Mouse (Mus musculus) testis, adult 2 months (tissue): ENCODE data around the gene Tnpo1. TPM values are rescaled to one million over a fixed set of nuclear protein-coding genes. Genes with fewer than 3 reads are reported as not detected.

ENCODE experiments used
- H3K27ac ChIP-seq: fragments of 200-500 bp; 2 replicates; pipeline ENCODE4 v1.5.1; 2012; ENCODE audit warnings: low read depth, low read length; ENCODE audit not compliant: control insufficient read depth, insufficient read depth
- H3K27me3 ChIP-seq: fragments of 200-500 bp; 2 replicates; pipeline ENCODE4 v1.6.1; 2012; ENCODE audit warnings: mild to moderate bottlenecking, low read length, moderate library complexity; ENCODE audit not compliant: control insufficient read depth, insufficient read depth
- H3K36me3 ChIP-seq: fragments of 200-500 bp; 2 replicates; pipeline ENCODE4 v1.6.1; 2012; ENCODE audit warnings: mild to moderate bottlenecking, low read length; ENCODE audit not compliant: control insufficient read depth, insufficient read depth
- H3K4me1 ChIP-seq: fragments of 200-500 bp; 2 replicates; pipeline ENCODE4 v1.6.1; 2012; ENCODE audit warnings: low read length; ENCODE audit not compliant: control insufficient read depth, insufficient read depth
- H3K4me3 ChIP-seq: fragments of 200-500 bp; 2 replicates; pipeline ENCODE4 v1.5.1; 2012; ENCODE audit warnings: low read depth, mild to moderate bottlenecking, low read length, moderate library complexity, mixed read lengths; ENCODE audit not compliant: control insufficient read depth
- CTCF ChIP-seq: fragments of 200-500 bp; IDR thresholded peaks from 2 replicates; pipeline ENCODE4 v1.5.1; 2012; ENCODE audit warnings: low read depth, mild to moderate bottlenecking, inconsistent platforms, low read length, moderate library complexity; ENCODE audit not compliant: control insufficient read depth, insufficient read depth, insufficient replicate concordance
- POLR2A ChIP-seq: fragments of 200-500 bp; IDR thresholded peaks from 2 replicates; pipeline ENCODE4 v1.6.1; 2012; ENCODE audit warnings: low read depth, mild to moderate bottlenecking, inconsistent platforms, low read length, moderate library complexity; ENCODE audit not compliant: control insufficient read depth
- polyA plus RNA-seq: library from polyadenylated mRNA; depleted of rRNA; stranded (reverse); fragments of >200 nt; gene quantifications from 2 replicates; pipeline ENCODE4 v1.2.3, GENCODE M21; 2012

The Tnpo1 gene
- polyA plus RNA-seq, 1 experiment = 60.9 TPM

DNA sequence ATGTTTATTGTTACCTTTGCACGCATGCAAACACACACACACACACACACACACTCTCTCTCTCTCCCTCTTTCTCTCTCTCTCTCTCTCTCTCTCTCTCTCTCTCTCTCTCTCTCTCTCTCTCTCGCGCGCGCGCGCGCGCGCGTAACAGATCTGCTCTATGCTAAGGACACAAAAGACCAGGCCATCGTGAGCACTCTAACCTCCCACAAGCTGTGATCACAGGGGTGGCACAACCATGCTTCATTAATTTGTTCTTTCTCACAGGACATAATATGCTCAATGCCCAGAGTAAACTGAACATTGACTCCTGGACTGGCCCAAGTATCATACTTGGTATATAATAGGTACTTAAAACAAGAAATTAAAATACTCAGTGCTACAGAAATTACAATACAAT lies 37.0 kb downstream of the Tnpo1 start:
- Histone ChIP-seq H3K36me3 (no peaks in the 10 kb centered on the region; the same call in 1 of the 2 replicates), H3K27ac (no peak overlapping the region), H3K4me1 (peaks cover 5% of the 10 kb centered on the region), H3K4me3 (no peak overlapping the region), H3K27me3 (no peaks in the 10 kb centered on the region)
- TF ChIP-seq CTCF (no peak), POLR2A (no peak)

DNA sequence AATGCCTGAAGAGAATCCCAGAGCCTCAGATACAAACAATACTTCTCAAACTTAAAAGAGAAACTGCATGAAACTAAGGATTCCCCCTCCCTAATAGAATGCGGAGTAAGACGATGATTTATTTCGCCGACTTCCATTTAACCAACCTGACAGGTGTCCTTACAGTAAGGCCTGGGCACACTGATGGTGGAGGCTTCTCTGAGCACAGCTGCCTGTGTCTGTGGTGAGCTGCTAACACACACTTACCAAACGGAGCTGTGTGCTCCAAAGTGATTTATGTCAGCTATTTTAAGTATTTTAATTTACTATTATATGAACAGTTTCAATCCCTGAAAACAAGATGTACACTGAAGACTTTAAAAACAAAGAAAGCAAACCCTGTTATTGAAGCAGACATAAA lies 42.4 kb downstream of the Tnpo1 start:
- no peak for TF ChIP-seq CTCF
- TF ChIP-seq POLR2A = no peak
- Histone ChIP-seq H3K27me3 (no peaks in the 10 kb centered on the region), H3K36me3 (peaks cover 2% of the 10 kb centered on the region), H3K27ac (no peak overlapping the region), H3K4me3 (no peak overlapping the region), H3K4me1 (no peaks in the 10 kb centered on the region)

DNA sequence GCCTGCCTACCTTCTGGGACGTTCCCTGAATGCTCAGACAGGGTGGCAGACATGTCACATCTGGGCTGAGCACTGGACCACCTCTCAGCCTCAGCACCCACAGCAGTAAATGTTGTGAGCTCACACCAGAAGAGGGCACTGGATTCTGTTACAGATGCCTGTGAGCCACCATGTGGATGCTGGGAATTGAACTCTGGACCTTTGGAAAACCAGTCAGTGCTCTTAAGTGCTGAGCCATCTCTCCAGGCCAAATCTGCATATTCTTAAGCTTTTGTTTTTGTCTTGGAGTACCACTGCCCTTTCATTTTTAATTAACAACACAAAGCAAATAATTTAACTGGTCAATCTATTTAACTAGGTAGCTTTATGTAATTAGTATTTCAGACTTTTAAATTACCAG lies 44.2 kb downstream of the Tnpo1 start:
- Histone ChIP-seq H3K27me3 (no peaks in the 10 kb centered on the region), H3K4me1 (no peaks in the 10 kb centered on the region), H3K4me3 (no peak overlapping the region), H3K36me3 (peaks cover 2% of the 10 kb centered on the region), H3K27ac (no peak overlapping the region)
- TF ChIP-seq CTCF = no peak
- no peak for TF ChIP-seq POLR2A

DNA sequence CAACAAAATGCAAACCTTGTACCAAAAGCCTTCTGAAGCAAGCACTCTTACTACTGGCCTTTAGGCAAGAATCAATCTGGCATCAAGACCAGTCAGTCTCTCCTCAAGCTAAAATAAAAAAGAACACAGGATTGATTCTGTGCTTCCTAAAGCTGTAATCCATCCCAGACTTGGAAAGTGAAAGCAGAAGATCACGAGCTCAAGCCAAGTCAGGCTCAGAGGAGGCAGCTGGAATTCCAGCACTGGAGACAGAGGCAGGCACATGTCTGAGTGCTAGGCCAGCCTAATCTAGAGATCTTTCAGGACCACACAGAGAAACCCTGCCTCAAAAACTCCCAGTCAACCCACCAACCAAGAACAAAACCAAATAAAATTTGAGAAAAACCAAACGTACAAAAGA lies 45.8 kb downstream of the Tnpo1 start:
- TF ChIP-seq CTCF (no peak), POLR2A (no peak)
- H3K4me3 ChIP-seq = no peak overlapping the region
- H3K36me3 ChIP-seq = peaks cover 3% of the 10 kb centered on the region
- no peaks in the 10 kb centered on the region for H3K4me1 ChIP-seq
- no peaks in the 10 kb centered on the region for H3K27me3 ChIP-seq
- no peak overlapping the region for H3K27ac ChIP-seq

DNA sequence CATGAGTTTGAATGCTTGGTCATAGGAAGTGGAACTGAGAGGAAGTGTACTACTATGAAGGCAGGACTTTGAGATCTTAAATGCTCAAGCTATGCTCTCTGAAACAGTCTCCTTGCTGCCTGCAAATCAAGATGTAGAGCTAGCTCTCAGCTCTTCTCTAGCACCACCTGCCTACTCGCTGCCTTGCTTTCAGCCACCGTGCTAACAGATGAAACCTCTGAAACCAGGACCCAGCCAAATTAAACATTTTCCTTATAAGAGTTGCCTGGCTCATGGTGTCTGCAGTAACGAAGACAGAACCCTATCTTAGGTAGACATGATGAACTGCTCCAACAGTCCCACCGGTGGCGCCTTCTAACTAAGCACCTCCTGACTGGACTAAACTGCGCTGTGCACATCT lies 46.8 kb downstream of the Tnpo1 start:
- Histone ChIP-seq H3K27ac (no peak overlapping the region), H3K36me3 (peaks cover 3% of the 10 kb centered on the region), H3K4me1 (no peaks in the 10 kb centered on the region), H3K27me3 (no peaks in the 10 kb centered on the region), H3K4me3 (no peak overlapping the region)
- no peak for TF ChIP-seq CTCF
- TF ChIP-seq POLR2A = no peak

DNA sequence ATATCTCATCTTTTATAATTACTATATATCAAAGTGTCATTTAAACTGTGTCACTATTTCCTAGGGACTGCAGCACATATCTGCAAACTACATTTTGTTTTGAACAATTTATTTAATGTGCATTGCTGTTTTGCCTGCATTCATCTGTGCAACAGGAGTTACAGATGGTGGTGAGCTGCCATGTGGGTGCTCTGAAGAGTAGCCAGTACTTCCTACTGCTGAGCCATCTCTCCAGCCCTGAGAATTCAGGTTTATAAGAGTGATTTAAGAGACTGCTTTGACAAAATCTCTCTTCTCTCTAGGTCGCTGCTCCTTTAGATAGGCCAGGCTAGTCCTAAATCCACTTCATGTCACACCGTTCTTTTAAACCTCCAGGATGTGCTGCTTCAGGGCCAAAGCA lies 49.0 kb downstream of the Tnpo1 start:
- peaks cover 1% of the 10 kb centered on the region for H3K36me3 ChIP-seq
- H3K27ac ChIP-seq = no peak overlapping the region
- no peak overlapping the region for H3K4me3 ChIP-seq
- no peaks in the 10 kb centered on the region for H3K4me1 ChIP-seq
- TF ChIP-seq CTCF = no peak
- TF ChIP-seq POLR2A = no peak
- H3K27me3 ChIP-seq = no peaks in the 10 kb centered on the region

DNA sequence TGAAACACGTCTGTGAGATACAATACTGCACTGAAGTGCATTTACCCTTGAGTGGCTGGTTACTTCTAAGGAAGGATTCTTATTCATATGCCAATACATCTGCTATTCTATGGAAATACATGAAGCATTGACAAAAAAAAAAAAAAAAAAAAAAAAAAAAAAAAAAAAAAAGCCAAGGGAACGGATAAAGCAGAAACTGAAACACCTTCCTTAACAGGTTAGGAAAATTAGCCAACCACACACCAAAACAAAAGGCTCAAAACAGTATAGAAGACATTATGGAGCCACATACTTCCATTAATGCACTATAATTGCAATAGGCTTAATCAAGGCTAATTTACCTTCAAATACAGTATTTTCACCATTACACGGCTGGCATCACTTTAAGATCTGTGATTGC lies 51.5 kb downstream of the Tnpo1 start:
- H3K27me3 ChIP-seq = no peaks in the 10 kb centered on the region
- no peaks in the 10 kb centered on the region for H3K4me1 ChIP-seq
- H3K36me3 ChIP-seq = peaks cover 1% of the 10 kb centered on the region
- TF ChIP-seq CTCF (no peak), POLR2A (no peak)
- no peak overlapping the region for H3K4me3 ChIP-seq
- H3K27ac ChIP-seq = no peak overlapping the region

DNA sequence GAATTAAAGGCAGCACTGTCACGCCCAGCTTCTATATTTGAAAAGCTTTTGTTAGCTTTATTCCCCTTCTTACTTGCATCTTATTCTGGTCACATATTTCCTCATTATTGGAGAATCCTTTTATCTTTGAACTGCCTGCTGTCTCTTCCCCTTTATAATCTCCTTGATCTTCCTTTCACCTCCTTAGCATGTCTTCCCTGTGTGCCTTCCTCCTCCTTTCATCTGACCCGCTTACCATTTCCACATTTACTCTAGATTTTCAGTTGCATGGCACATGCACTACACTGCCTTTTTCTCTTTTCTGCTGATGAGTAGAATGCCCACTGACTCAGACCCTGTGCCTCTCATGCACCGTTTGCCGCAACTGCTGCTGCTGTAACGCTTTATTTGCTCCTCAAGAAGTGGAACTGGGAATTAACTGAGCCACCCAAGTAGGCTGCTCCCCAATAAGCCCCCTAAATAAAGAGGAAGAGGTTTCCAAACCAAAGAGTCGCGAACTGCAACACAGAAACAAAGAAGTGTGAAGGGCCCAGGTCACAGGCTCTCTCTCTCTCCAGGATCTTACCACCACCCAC lies 53.8 kb downstream of the Tnpo1 start:
- Histone ChIP-seq H3K4me3 (no peak overlapping the region), H3K36me3 (peaks cover 3% of the 10 kb centered on the region), H3K27ac (no peak overlapping the region), H3K27me3 (no peaks in the 10 kb centered on the region), H3K4me1 (no peaks in the 10 kb centered on the region)
- no peak for TF ChIP-seq CTCF
- no peak for TF ChIP-seq POLR2A
